Mouse (Mus musculus) olfactory bulb, adult 2 months (tissue): Measurements from ENCODE around the gene Crtac1.

ENCODE experiments used
- CTCF ChIP-seq: fragments of 200-500 bp; IDR thresholded peaks from 2 replicates; pipeline ENCODE4 v1.5.1; 2012; ENCODE audit warnings: low read depth, mild to moderate bottlenecking, low read length, moderate library complexity; ENCODE audit not compliant: insufficient read depth
- POLR2A ChIP-seq: fragments of 200-500 bp; IDR thresholded peaks from 2 replicates; pipeline ENCODE4 v1.6.1; 2012; ENCODE audit warnings: mild to moderate bottlenecking, low read depth, low read length, moderate library complexity; ENCODE audit not compliant: insufficient read depth

GRCm38 (mm10) chr19:42430981-42431380 is 602 bp downstream of the Crtac1 start:
- no peak for TF ChIP-seq CTCF
- no peak for TF ChIP-seq POLR2A
